Mouse (Mus musculus): ENCODE results near the gene Galnt2. TPM values are rescaled to one million over a fixed set of nuclear protein-coding genes. Genes with fewer than 3 reads are reported as not detected.

Gene Galnt2
- total RNA-seq, 2 experiments from 2014 or later = 67.2 to 70.3 TPM

DNA sequence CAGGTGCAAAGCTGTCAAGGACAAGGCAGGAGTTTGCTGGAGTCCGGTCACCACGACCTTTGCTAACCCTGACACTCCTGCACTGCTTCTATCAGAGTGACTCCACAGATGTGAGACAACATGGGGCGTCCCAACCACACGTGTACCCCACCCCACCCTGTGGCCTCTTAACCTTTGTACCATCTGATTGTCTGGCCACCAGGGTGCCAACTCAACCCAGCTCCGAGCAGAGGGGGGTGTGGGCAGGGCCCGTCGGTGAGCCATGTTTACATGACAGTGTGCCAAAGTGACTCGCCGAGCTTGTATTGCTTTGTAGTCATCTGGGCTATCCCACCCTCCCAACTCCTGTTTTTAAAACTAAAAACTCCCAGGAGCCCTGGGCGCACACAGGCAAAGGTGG is 113.9 kb downstream of the Galnt2 start:
- intact Hi-C loops (cut with DNase I) = loop anchor here (5.0 to 10.0 kb wide), 2 partner anchors 113 to 420 kb away; partner anchors contain the start of gene Galnt2
- no peak for DNase-seq (ENCODE audit: low spot score in 2 of 2)

- peak; percentile 56 to 71 for DNase-seq (ENCODE audit: low spot score in 2 of 2)
- intact Hi-C loops (cut with DNase I) = loop anchor here (5.0 to 10.0 kb wide), 2 partner anchors 115 to 422 kb away; partner anchors contain the start of gene Galnt2
Observed at GRCm38 (mm10) chr8:124346852-124347523, 115.8 kb downstream of the Galnt2 start.

- intact Hi-C loops (cut with DNase I) = loop anchor here (5.0 to 10.0 kb wide), 2 partner anchors 116 to 423 kb away; partner anchors contain the start of gene Galnt2
- no peak for DNase-seq (ENCODE audit: low spot score in 2 of 2)
Observed at GRCm38 (mm10) chr8:124348087-124348486, 116.9 kb downstream of the Galnt2 start.

GRCm38 (mm10) chr8:124349663-124350062 is 118.5 kb downstream of the Galnt2 start:
- intact Hi-C loops (cut with DNase I) = loop anchor here (1.0 to 10.0 kb wide), 4 partner anchors 117 to 425 kb away; partner anchors contain the start of gene Galnt2
- peak; percentile 85 to 90 for DNase-seq (ENCODE audit: low spot score in 2 of 2)

DNA sequence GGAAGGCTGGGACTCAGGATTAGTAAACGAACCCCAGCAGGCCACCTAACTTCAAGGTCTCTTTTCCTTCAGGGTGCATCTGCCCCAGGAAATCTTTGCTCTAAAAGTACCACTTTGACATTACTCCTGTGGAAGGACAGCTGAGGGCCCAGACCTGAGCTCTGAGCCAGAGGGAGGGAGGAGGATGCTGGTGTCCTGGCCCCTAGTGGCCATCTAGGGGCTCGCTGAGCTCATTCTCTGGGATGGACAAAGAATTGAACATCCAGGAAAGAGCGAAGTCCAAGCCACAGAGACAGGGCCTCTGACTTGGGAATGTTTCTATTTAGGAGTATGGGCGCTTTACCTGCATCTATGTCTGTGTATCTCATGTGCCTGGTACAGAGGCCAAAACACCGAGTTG is 120.4 kb downstream of the Galnt2 start:
- intact Hi-C loops (cut with DNase I) = loop anchor here (5.0 kb wide), 1 partner anchor 319 kb away; no protein-coding TSS in a partner anchor
- no peak for DNase-seq (ENCODE audit: low spot score in 2 of 2)

- no peak for DNase-seq (ENCODE audit: low spot score in 2 of 2)
- intact Hi-C loops (cut with DNase I) = no loop called here
Observed at GRCm38 (mm10) chr8:124360911-124361310, 129.7 kb downstream of the Galnt2 start.

GRCm38 (mm10) chr8:124361773-124362427 is 130.7 kb downstream of the Galnt2 start:
- DNase-seq (ENCODE audit: low spot score in 2 of 2) = no peak
- intact Hi-C loops (cut with DNase I) = no loop called here

GRCm38 (mm10) chr8:124362589-124362988 is 131.4 kb downstream of the Galnt2 start:
- intact Hi-C loops (cut with DNase I) = no loop called here
- DNase-seq (ENCODE audit: low spot score in 2 of 2) = no peak

GRCm38 (mm10) chr8:124363337-124363736 is 132.1 kb downstream of the Galnt2 start:
- no peak for DNase-seq (ENCODE audit: low spot score in 2 of 2)
- intact Hi-C loops (cut with DNase I) = no loop called here

DNA sequence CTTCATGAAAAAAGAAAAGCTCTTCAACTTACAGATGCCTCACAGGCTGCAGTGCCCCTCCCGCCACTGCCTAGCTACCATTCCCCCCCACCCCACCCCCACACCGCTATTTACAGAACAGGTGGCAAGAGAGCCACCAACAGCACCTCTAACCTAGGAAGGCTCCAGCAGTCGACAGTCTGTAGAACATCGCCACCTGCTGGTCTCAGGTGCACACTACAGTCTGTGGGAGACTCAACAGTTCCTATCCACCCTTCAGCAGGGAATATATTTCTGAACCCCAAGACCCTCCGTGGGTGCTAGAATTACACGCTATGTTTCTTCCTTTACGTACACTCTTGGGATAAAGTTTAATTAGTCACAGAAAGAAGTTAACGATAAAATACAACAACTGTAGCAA is 137.0 kb downstream of the Galnt2 start:
- intact Hi-C loops (cut with DNase I) = no loop called here
- DNase-seq (ENCODE audit: low spot score in 2 of 2) = peak in 1 of 2 experiments; percentile 82

GRCm38 (mm10) chr8:124370422-124371183 is 139.4 kb downstream of the Galnt2 start:
- DNase-seq (ENCODE audit: low spot score in 2 of 2) = peak in 1 of 2 experiments; percentile 24
- intact Hi-C loops (cut with DNase I) = no loop called here

GRCm38 (mm10) chr8:124371410-124372123 is 140.4 kb downstream of the Galnt2 start:
- intact Hi-C loops (cut with DNase I) = no loop called here

GRCm38 (mm10) chr8:124373753-124374152 is 142.6 kb downstream of the Galnt2 start:
- intact Hi-C loops (cut with DNase I) = no loop called here
- no peak for DNase-seq (ENCODE audit: low spot score in 2 of 2)

More at GRCm38 (mm10) chr8:124371410-124372123, 140.4 kb downstream of the Galnt2 start:
- no peak for DNase-seq (ENCODE audit: low spot score in 2 of 2)

DNA sequence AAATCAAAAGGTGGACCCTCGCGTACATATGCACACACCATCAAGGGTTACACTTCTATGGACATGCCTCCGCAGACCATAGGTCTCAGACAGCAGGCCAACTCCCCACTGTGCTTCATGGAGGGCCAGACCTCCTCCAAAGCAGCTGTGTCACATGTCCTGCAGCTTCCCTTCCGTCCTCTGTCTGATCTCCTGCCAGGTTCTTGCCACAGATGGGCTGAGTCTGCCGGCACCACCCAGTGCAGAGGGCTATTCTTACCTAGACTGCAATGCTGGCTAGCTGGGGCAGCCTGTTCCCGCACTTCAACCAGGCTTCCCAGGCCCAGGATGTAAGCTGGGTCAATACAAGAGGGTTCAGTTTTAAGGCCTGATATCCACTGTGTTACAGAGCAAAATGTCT is 144.0 kb downstream of the Galnt2 start:
- intact Hi-C loops (cut with DNase I) = no loop called here

DNA sequence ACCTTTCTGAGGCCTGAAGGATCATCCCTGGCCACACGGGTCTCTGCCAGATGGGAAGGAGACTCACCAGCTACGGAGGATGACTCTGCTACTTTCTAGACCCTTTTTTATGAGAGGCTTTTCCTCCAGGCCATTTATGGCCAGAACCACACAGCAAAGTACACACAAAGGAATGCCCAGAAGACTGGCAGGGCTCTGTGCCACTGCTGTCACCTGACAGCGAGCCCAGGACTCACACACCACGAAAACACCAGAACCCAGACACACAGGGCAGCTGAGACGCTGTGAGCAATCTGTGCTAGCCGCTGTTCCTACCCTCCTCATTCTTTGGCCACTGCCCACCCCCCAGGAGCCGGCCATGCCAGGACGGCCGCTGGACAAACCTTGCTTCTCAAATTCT is 144.5 kb downstream of the Galnt2 start:
- intact Hi-C loops (cut with DNase I) = no loop called here
- DNase-seq (ENCODE audit: low spot score in 2 of 2) = no peak

More for the DNA sequence above, 144.0 kb downstream of the Galnt2 start:
- DNase-seq (ENCODE audit: low spot score in 2 of 2) = no peak

- no peak for DNase-seq (ENCODE audit: low spot score in 2 of 2)
- intact Hi-C loops (cut with DNase I) = no loop called here
Observed at GRCm38 (mm10) chr8:124376406-124376805, 145.2 kb downstream of the Galnt2 start.

DNA sequence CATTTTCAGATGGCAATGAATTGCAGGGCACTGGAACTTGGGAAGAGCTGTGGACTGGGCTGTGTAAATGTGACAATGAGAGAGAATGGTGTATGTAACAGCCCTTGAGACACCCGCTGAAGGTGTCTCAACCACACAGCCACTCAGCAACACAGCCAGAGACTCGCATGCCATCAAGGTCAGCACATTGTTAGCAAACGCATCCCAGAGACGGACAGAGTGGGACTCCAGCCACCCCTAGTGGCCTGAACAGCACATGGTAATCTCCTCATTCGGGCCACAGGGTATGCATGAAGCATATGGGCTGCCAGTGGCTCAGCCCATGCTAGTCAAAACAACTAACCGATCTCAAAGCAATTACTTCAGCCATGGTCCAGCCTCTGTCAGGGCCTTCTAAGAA is 148.1 kb downstream of the Galnt2 start:
- intact Hi-C loops (cut with DNase I) = no loop called here
- no peak for DNase-seq (ENCODE audit: low spot score in 2 of 2)

GRCm38 (mm10) chr8:124382235-124382634 is 151.0 kb downstream of the Galnt2 start:
- DNase-seq (ENCODE audit: low spot score in 2 of 2) = no peak
- intact Hi-C loops (cut with DNase I) = no loop called here

DNA sequence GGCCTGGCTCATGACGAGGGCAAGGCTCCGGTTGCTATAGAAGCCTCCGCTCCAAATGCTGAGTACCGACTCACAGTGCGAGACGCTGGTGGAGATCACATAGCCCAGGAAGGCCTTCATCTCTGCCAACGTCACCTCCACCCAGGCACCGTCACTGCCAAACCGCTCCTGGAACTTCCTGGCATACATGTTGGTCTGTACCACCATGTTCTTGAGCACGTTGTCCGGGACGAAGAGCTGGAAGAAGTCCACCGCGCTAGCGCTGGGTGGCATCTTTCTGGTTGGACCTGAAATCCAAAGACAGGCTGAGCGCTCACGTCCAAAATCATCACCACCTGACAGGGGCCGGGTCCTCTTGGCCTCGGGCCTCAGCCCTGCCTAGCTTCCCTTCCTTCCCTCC is 153.1 kb downstream of the Galnt2 start:
- intact Hi-C loops (cut with DNase I) = no loop called here
- DNase-seq (ENCODE audit: low spot score in 2 of 2) = no peak
